ENCODE assay signal across 8 mouse cellular contexts in genomic region chr3:101461816-101462215, GRCm38 (mm10).
DNase-seq lines count a peak whose midpoint lies in the region; ATAC-seq lines count a peak whose summit lies in the region.

No protein-coding gene starts in this region.

- H3K36me3 ChIP-seq in embryonic facial prominence, embryonic 14.5 days (ENCODE audit: control insufficient read depth, insufficient read depth, low read length), result peaks cover 50% of the 10 kb centered on the region
- peaks cover 65% of the 10 kb centered on the region for H3K36me3 ChIP-seq in limb, embryonic 10.5 days
- H3K36me3 ChIP-seq in neural tube, embryonic 15.5 days, result peaks cover 31% of the 10 kb centered on the region

- peak overlapping the region; percentile 83 for H3K27ac ChIP-seq in embryonic facial prominence, embryonic 14.5 days (replicated peaks; ENCODE audit: low read depth, low read length)
- H3K27ac ChIP-seq in limb, embryonic 10.5 days, result peak overlapping the region; percentile 72
- peak overlapping the region; percentile 60 for H3K27ac ChIP-seq in neural tube, embryonic 15.5 days (replicated peaks)

- peaks cover 9% of the 10 kb centered on the region; the same call in 1 of the 2 replicates for H3K9me3 ChIP-seq in embryonic facial prominence, embryonic 14.5 days (ENCODE audit: control insufficient read depth, low read length)
- no peaks in the 10 kb centered on the region; the same call in 1 of the 2 replicates for H3K9me3 ChIP-seq in limb, embryonic 10.5 days (replicated peaks)
- H3K9me3 ChIP-seq in neural tube, embryonic 15.5 days (replicated peaks), result no peaks in the 10 kb centered on the region; the same call in 1 of the 2 replicates

- intact Hi-C loops in heart, postnatal 10 days (cut with DNase I), result loop anchor here (1.0 to 5.0 kb wide), 4 partner anchors 90 to 490 kb away; no protein-coding TSS in a partner anchor
- intact Hi-C loops in heart, postnatal 36 days (cut with DNase I), result loop anchor here (1.0 to 5.0 kb wide), 4 partner anchors 90 to 490 kb away; no protein-coding TSS in a partner anchor

- no peaks in the 10 kb centered on the region for H3K27me3 ChIP-seq in embryonic facial prominence, embryonic 14.5 days (replicated peaks; ENCODE audit: control insufficient read depth, insufficient read depth, low read length)
- no peaks in the 10 kb centered on the region for H3K27me3 ChIP-seq in limb, embryonic 10.5 days (ENCODE audit: low read depth, poor library complexity, severe bottlenecking)
- H3K27me3 ChIP-seq in neural tube, embryonic 15.5 days (replicated peaks), result no peaks in the 10 kb centered on the region

- H3K4me1 ChIP-seq in embryonic facial prominence, embryonic 14.5 days (ENCODE audit: control insufficient read depth, insufficient read depth, low read length), result peaks cover 12% of the 10 kb centered on the region
- H3K4me1 ChIP-seq in limb, embryonic 10.5 days, result peaks cover 22% of the 10 kb centered on the region
- peaks cover 22% of the 10 kb centered on the region for H3K4me1 ChIP-seq in neural tube, embryonic 15.5 days

- WGBS in embryonic facial prominence, embryonic 14.5 days, result 26% methylated on average over 8 of the region's 8 CpGs
- 37% methylated on average over 8 of the region's 8 CpGs for WGBS in limb, embryonic 10.5 days
- 24% methylated on average over 8 of the region's 8 CpGs for WGBS in neural tube, embryonic 15.5 days

- H3K4me2 ChIP-seq in embryonic facial prominence, embryonic 14.5 days (ENCODE audit: low read depth, low read length), result no peak overlapping the region
- H3K4me2 ChIP-seq in neural tube, embryonic 15.5 days, result no peak overlapping the region

- peak; percentile 11 to 23 for DNase-seq in heart, postnatal 10 days
- DNase-seq in heart, postnatal 36 days, result no peak
- peak; percentile 67 for DNase-seq in embryonic facial prominence, embryonic 14.5 days (ENCODE audit: low spot score)
- DNase-seq in limb, embryonic 10.5 days (ENCODE audit: low spot score), result no peak
- no peak for DNase-seq in cerebellum, adult 18-20 months
- DNase-seq in layer of hippocampus, adult 9-11 months, result no peak
- no peak for DNase-seq in thymus, postnatal 4 days

- ATAC-seq in embryonic facial prominence, embryonic 14.5 days (ENCODE audit: low read depth), result peak; percentile 31; the same call in 1 of the 2 replicates
- 0 out of 2 replicates have a peak, but pooled peaks have one; percentile 9 for ATAC-seq in neural tube, embryonic 15.5 days (ENCODE audit: low FRiP score)

- peak overlapping the region; percentile 44; the same call in 1 of the 2 replicates for H3K9ac ChIP-seq in embryonic facial prominence, embryonic 14.5 days (ENCODE audit: low read depth, low read length)
- no peak overlapping the region for H3K9ac ChIP-seq in neural tube, embryonic 15.5 days (replicated peaks)

- H3K4me3 ChIP-seq in embryonic facial prominence, embryonic 14.5 days (ENCODE audit: low read depth, low read length), result no peak overlapping the region
- H3K4me3 ChIP-seq in limb, embryonic 10.5 days, result no peak overlapping the region
- no peak overlapping the region for H3K4me3 ChIP-seq in neural tube, embryonic 15.5 days (replicated peaks)

Comparison
In these comparisons a context has a peak if more than half of its experiments do, and no peak if none do; other contexts are left out.
1. DNase-seq: peak in heart, postnatal 10 days (2 of 2) and embryonic facial prominence, embryonic 14.5 days (single experiment); none in heart, postnatal 36 days (0 of 2), limb, embryonic 10.5 days (single experiment), cerebellum, adult 18-20 months (0 of 2), layer of hippocampus, adult 9-11 months (single experiment) and thymus, postnatal 4 days (single experiment).
2. Peak in every context shown above with its lines, with median percentiles within 50 percentile points of each other: H3K27ac ChIP-seq.